Mouse (Mus musculus) lung, embryonic 16.5 days (tissue): ENCODE data around the gene Nbeal2. TPM values are rescaled to one million over a fixed set of nuclear protein-coding genes. Genes with fewer than 3 reads are reported as not detected.

ENCODE experiments used
- ATAC-seq: fragments of 200-750 bp; cut with Nextera tagmentation; 2 replicates; pipeline ENCODE4 v1.8.0; 2017; ENCODE audit warnings: low read depth, mild to moderate bottlenecking, moderate library complexity
- H3K27ac ChIP-seq: fragments of 300-500 bp; sonication (generic); 2 replicates; pipeline ENCODE4 v1.5.1; 2014; ENCODE audit warnings: mild to moderate bottlenecking, control low read depth, low read length
- H3K27me3 ChIP-seq: fragments of 300-500 bp; sonication (generic); 2 replicates; pipeline ENCODE4 v1.6.1; 2014; ENCODE audit warnings: low read depth, low read length, mixed read lengths; ENCODE audit not compliant: control insufficient read depth, insufficient read depth
- H3K36me3 ChIP-seq: fragments of 300-500 bp; sonication (generic); 2 replicates; pipeline ENCODE4 v1.6.1; 2014; ENCODE audit warnings: low read length; ENCODE audit not compliant: control insufficient read depth, insufficient read depth
- H3K4me1 ChIP-seq: fragments of 300-500 bp; sonication (generic); replicated peaks from 2 replicates; pipeline ENCODE4 v1.6.1; 2014; ENCODE audit warnings: low read length, mixed read lengths; ENCODE audit not compliant: control insufficient read depth, insufficient read depth
- H3K4me2 ChIP-seq: fragments of 300-500 bp; sonication (generic); 2 replicates; pipeline ENCODE4 v1.6.1; 2014; ENCODE audit warnings: low read depth, low read length, control low read depth
- H3K4me3 ChIP-seq: fragments of 300-500 bp; sonication (generic); 2 replicates; pipeline ENCODE4 v1.5.1; 2014; ENCODE audit warnings: mild to moderate bottlenecking, low read length, control low read depth
- H3K9ac ChIP-seq: fragments of 300-500 bp; sonication (generic); 2 replicates; pipeline ENCODE4 v1.6.1; 2014; ENCODE audit warnings: low read length, control low read depth
- H3K9me3 ChIP-seq: fragments of 300-500 bp; sonication (generic); 2 replicates; pipeline ENCODE4 v1.6.1; 2016; ENCODE audit warnings: low read length; ENCODE audit not compliant: control insufficient read depth
- WGBS: fragments of 180-500 bp; shearing (Covaris S2); extraction: QIAGEN DNeasy Blood & Tissue Kit; methylation state at CpG from one replicate; pipeline ENCODE4 v1.1.7; 2014; 5-methylcytosine and 5-hydroxymethylcytosine counted together
- microRNA-seq: library from miRNA; unstranded; fragments of <30 nt; microRNA quantifications from one replicate; pipeline ENCODE4, GENCODE M21; 2016
- polyA plus RNA-seq: library from polyadenylated mRNA; unstranded; fragments of >200 nt; fragmentation: Nextera tagmentation; extraction: Ambion mirVana; gene quantifications from 2 replicates; pipeline ENCODE4 v1.2.1, GENCODE M21; 2015

Gene Nbeal2
- polyA plus RNA-seq, 1 experiment from 2014 or later = 5.0 TPM

GRCm38 (mm10) chr9:110611471-110611870, 42.5 kb downstream of the Nbeal2 start:
- Histone ChIP-seq H3K9ac (no peak overlapping the region), H3K4me1 (no peaks in the 10 kb centered on the region), H3K4me2 (no peak overlapping the region), H3K4me3 (no peak overlapping the region), H3K9me3 (no peaks in the 10 kb centered on the region), H3K36me3 (peaks cover 19% of the 10 kb centered on the region), H3K27ac (no peak overlapping the region), H3K27me3 (no peaks in the 10 kb centered on the region)
- WGBS = 87% methylated on average over 3 of the region's 3 CpGs
- no peak for ATAC-seq

GRCm38 (mm10) chr9:110583521-110583920, 70.4 kb downstream of the Nbeal2 start:
- Histone ChIP-seq H3K27ac (no peak overlapping the region), H3K4me1 (no peaks in the 10 kb centered on the region), H3K27me3 (no peaks in the 10 kb centered on the region), H3K4me3 (no peak overlapping the region), H3K36me3 (peaks cover 4% of the 10 kb centered on the region; the same call in 1 of the 2 replicates), H3K9ac (no peak overlapping the region), H3K4me2 (no peak overlapping the region), H3K9me3 (no peaks in the 10 kb centered on the region)
- 68% methylated on average over 1 of the region's 1 CpGs for WGBS
- ATAC-seq = no peak

- H3K27ac ChIP-seq = no peak overlapping the region
- no peak for ATAC-seq
- no peaks in the 10 kb centered on the region for H3K4me1 ChIP-seq
- H3K9ac ChIP-seq = no peak overlapping the region
- H3K36me3 ChIP-seq = peaks cover 5% of the 10 kb centered on the region
- H3K4me2 ChIP-seq = no peak overlapping the region
- 90% methylated on average over 2 of the region's 2 CpGs for WGBS
- H3K9me3 ChIP-seq = no peaks in the 10 kb centered on the region
- no peaks in the 10 kb centered on the region for H3K27me3 ChIP-seq
- no peak overlapping the region for H3K4me3 ChIP-seq
These were observed 71.8 kb downstream of the Nbeal2 start for GRCm38 (mm10) chr9:110582161-110582560.

Small RNA genes lying within 50 kb of the gene (microRNA-seq; reads per million reads assigned to microRNA genes)
- not detected for gene Mir8107

Other genes with a start within 250 kb of the Nbeal2 start
- gene Ptpn23, start 245.9 kb downstream of the Nbeal2 start, polyA plus RNA-seq = 12.2 and 13.5 TPM in 2 replicates
- gene Ngp, start 234.4 kb downstream of the Nbeal2 start, polyA plus RNA-seq = 3.3 and 10.2 TPM in 2 replicates
- gene Klhl18, start 177.5 kb downstream of the Nbeal2 start, polyA plus RNA-seq = 8.5 and 10.8 TPM in 2 replicates
- gene Kif9, start 177.2 kb downstream of the Nbeal2 start, polyA plus RNA-seq = 2.5 and 3.4 TPM in 2 replicates
- gene Setd2, start 121.6 kb downstream of the Nbeal2 start, polyA plus RNA-seq = 31.7 and 33.1 TPM in 2 replicates
- 47.4 and 49.8 TPM in 2 replicates for gene Nradd, start 29.7 kb downstream of the Nbeal2 start, polyA plus RNA-seq
- gene Ccdc12, start 2.3 kb upstream of the Nbeal2 start, polyA plus RNA-seq = 160 and 167 TPM in 2 replicates
- 10.6 and 13.9 TPM in 2 replicates for gene Myl3, start 87.7 kb upstream of the Nbeal2 start, polyA plus RNA-seq
- 60.3 and 61.6 TPM in 2 replicates for gene Pth1r, start 93.0 kb upstream of the Nbeal2 start, polyA plus RNA-seq
- gene Prss42, start 144.0 kb upstream of the Nbeal2 start, polyA plus RNA-seq = not detected in 2 replicates
- gene Prss44, start 159.8 kb upstream of the Nbeal2 start, polyA plus RNA-seq = not detected in 2 replicates
- not detected in 2 replicates for gene Prss43, start 172.5 kb upstream of the Nbeal2 start, polyA plus RNA-seq
- gene Prss45, start 180.4 kb upstream of the Nbeal2 start, polyA plus RNA-seq = not detected in 2 replicates
- not detected in 2 replicates for gene Prss46, start 190.3 kb upstream of the Nbeal2 start, polyA plus RNA-seq
- not detected in 2 replicates for gene Prss50, start 203.8 kb upstream of the Nbeal2 start, polyA plus RNA-seq
- gene Als2cl, start 225.7 kb upstream of the Nbeal2 start, polyA plus RNA-seq = 9.0 and 9.7 TPM in 2 replicates
- gene Tmie, start 226.0 kb upstream of the Nbeal2 start, polyA plus RNA-seq = 1.5 and 1.6 TPM in 2 replicates